Mouse (Mus musculus) cerebellum, adult (tissue): Measurements from ENCODE around the gene Polr2c.
"Not testable (repeated sequence)": the region's sequence is repeated elsewhere in the genome, so short reads cannot be mapped to it uniquely, and the experiment has no call there.

Experiments
- ATAC-seq: cut with Nextera tagmentation; 2 replicates; pipeline ENCODE4 v1.9.2; 2017; ENCODE audit warnings: mild to moderate bottlenecking, moderate library complexity, mixed read lengths; ENCODE audit not compliant: insufficient number of reproducible peaks, low FRiP score, low TSS enrichment

Gene Polr2c

DNA sequence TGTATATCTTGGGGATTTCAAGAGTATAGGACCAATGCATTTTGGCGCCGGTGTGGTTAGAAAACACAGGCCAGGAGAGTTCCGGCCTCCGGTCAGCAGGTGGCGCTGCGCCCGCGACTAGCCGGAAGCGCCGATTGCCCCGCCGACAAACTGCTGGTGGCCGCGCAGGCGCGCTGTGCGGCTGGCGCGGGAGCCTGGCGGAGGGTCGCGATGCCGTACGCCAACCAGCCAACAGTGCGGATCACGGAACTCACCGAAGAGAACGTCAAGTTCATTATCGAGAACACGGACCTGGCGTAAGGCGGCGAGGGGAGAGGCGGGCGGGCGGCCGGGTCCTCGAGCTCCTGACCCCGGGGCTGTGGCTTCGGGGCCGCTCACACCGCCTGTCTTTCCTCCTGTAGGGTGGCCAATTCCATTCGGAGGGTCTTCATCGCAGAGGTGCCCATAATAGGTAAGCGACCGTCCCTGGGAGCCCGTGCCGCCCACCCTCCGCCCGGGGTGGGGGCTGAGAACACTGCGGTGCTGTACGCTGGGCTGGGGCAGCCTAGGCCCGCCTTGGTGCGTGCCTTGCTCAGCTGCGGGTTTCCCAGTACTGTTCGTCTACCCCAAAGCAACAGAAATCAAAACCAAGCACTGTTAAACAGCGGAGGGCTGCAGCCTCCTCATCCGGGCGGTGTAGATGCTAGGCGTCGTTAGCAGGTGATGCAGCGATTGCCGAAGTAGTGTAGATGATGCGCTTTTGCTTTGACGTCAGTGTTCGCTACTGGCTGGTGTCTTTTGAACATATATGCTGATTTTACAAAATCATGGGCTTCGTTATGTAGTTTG lies at the start of gene Polr2c:
TSS of gene Polr2c (plus strand) at position 105 of the 828 bp plus-strand sequence.
- peak; percentile 78 for ATAC-seq

GRCm38 (mm10) chr8:94807506-94807905 lies 49.7 kb upstream of the Polr2c start:
- ATAC-seq = no peak

DNA sequence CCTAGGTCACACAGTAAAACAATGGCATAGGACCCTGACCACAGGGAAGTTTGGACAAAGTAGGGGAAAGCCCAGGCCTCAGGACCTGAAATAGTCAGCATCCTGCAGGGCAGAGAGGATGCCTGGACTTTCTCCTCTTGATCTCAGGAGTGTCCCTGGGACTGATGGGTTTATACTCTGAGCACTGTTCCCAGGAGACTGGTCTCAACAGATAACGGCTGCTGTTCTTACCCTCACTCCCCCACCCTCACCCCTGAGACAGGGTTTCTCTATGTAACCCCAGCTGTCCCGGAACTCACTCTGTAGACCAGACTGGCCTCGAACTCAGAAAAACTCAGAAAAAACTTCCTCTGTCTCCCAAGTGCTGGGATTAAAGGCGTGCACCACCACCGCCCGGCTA lies 48.9 kb upstream of the Polr2c start:
- no peak for ATAC-seq

DNA sequence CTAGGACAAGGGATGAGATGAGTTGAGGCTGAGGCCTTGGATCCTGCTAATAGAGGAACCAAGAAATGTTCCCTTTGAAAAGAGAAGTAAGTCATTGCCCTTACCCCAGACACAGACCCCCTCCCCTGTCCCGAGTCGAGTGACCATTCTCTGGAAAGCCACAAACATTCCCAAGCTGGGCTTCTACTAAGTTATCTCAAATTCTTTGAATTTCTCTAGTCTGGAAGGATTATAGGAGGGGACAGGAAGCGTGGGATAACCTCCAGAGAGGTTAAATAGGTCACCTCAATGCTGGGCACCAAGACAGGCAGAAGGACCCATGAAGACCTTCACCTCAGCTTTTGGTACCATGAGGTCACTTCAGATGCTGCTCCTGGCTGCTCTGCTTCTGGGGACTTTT lies 47.1 kb upstream of the Polr2c start, which contains the start of gene Ccl17:
TSS of gene Ccl17 (plus strand) at position 301 of the 400 bp plus-strand sequence.
- ATAC-seq = no peak

DNA sequence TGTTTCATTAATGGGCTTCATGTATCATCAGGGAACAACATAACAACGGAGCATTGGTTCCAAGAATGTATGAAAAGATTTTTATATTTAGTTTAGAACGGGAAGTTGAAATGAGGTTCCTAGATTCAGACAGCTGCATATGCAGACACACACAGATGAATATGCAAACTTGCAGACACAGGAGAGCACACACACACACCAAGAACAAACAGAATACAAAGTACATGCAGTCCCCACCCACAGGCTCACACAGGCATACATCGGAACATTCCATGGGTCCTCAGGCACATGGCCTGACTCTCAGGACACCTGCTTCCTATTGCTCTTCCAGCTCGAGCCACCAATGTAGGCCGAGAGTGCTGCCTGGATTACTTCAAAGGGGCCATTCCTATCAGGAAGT lies 46.4 kb upstream of the Polr2c start:
- no peak for ATAC-seq

DNA sequence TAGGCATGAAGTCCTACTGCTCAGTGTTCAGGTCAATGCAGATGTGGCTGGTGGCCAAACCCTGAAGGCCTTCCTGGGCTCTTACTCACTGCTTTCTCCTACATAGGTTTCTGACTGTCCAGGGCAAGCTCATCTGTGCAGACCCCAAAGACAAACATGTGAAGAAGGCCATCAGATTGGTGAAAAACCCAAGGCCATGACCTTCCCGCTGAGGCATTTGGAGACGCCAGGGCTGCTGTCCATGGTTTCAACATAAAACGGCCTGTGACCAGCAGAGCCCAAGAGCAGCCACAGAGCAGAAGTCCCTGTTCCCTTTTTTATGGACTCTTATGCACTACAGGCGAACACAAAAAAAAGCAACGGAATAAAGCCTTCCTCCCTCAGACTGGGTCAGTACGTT lies 45.6 kb upstream of the Polr2c start:
- no peak for ATAC-seq

- peak; percentile 58 for ATAC-seq
Measured at GRCm38 (mm10) chr8:94812645-94813098, 44.6 kb upstream of the Polr2c start.

DNA sequence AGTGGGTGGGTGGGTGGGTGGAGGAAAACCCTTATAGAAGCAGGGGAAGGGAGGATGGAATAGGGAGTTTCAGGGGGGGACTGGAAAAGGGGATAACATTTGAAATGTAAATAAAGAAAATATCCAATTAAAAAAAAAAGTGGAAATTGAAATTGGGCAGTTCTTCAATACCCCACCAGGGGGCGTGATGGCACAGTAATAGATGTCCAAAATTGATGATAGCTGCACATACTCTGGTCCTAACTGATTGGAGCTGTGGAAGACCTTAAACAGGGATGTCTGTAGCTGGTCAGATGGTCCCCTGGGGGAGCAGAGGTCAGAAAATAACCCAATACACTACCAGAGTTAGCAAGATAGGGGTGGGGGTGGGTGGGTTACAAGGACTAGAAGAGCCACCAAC lies 42.7 kb upstream of the Polr2c start:
- ATAC-seq = no peak

- ATAC-seq = no peak
Measured at GRCm38 (mm10) chr8:94817933-94818332, 39.3 kb upstream of the Polr2c start.

GRCm38 (mm10) chr8:94819671-94820179 lies 37.5 kb upstream of the Polr2c start:
- ATAC-seq = no peak

DNA sequence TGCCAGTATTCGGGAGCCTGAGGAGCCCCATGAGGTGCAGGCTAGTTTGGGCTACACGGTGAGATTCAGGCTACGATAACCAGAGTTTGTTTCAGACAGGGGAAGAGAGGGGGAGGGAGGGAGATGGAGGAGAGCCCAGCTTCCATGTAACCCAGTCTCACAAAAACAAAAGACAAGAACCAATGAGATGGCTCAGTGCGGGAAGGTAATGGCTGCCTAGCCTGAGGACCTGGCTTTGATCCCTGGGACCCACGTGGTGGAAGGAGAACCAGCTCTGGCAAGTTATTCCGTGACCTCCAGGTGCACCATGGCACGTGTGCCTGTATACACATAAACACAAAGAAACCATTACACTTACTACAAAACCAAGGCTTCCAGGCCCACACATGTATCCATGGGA lies 36.7 kb upstream of the Polr2c start:
- ATAC-seq = no peak

DNA sequence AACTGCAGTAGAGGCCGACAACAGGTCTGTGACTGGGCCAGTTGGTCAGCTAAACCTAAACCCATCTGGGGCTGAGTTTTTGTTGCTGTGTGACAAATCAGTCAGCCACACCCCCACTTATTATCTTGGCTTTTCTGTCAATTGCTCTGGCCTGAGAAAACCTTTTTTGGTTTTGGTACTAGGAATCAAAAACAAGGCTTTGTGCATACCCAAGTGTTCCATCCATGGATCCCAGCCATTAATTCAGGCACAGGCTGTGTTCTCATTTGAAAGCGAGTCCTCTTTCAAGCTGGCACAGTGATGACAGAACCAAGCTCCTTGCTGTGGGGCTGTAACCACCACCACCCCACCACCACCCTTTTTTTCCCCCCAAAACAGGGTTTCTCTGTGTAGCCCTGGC lies 35.9 kb upstream of the Polr2c start:
- ATAC-seq = no peak

DNA sequence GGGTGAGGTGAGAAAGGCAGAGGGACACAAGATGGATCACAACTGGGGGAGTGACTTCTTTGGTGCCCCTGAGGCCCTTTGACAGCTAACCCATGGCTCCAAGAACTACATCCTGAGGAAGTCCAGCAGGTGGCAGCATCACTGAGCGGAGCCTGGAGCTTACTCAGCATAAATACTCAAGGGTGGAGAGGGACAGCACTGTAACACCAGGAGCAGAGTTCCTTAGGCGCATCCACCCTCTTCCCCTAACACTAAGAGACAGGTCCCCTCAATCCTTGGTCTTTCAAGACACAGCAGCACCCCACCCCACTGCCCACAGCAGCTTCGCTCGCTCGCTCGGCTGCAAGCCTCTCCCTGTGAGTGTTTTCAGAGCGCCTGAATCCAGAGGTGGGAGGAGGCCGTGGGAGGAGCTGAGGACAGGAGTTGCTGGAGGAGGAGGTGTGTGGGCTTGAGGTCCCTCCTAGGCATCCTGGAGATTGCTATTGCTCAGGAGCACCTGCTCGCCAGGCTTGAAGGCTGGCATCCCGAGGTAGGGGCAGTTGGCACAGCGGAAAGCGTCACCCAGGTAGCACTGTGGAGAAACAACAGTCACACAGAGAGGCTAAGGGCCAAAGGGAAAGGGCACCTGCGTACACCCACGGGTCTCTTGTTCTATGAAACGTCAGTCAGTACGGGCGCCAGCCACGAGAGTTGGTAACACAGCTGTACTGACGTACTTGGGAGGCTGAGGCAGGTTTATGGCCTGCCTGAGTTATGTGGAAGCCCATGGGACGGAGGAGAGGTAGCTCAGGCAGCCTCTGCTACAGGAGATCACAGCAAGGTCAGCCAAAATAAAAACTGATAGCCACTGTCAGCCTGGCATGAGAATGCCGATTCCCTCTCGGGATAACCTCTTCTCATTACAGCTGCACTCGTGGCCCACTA lies 34.4 kb upstream of the Polr2c start:
- peak; percentile 60 for ATAC-seq

- ATAC-seq = no peak
Measured at GRCm38 (mm10) chr8:94825170-94825569, 32.1 kb upstream of the Polr2c start.

DNA sequence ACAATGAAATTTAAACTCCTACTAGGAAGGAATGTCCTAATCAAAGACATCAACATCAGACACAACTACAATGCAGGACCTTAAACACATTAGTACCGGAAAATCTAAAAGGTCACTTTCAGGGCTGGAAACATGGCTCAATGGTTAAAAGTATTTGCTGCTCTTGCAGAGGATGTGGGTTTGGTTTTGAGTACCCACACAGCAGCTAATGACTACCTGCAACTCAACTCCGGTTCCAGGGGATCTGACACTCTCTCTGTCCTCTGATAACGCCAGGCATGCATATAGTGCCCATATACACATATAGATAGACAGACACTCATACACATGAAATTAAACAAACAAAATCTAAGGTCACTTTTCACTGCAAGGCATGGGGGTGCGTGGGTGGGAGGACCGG lies 31.0 kb upstream of the Polr2c start:
- no peak for ATAC-seq

DNA sequence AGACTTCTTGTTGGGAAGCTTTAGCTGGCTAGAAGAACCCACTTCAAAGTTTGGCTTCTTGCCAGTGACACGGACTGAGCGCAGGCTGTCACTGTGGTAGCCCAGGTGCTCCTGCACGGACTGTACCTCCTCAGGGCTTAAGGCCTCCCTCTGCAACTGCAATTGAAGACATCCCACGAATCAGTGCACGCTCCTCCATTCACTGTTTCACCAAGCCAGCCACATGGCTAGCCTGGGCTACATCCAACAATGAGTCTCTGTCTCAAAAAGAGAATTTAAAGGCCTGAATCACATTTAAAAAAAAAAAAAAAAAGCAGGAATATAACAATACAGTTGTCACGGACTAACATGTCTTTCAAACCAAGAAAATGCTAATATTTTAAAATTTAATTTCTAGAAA lies 29.0 kb upstream of the Polr2c start:
- no peak for ATAC-seq

GRCm38 (mm10) chr8:94833901-94834405 lies 23.3 kb upstream of the Polr2c start:
- ATAC-seq = not testable (repeated sequence)

- ATAC-seq = not testable (repeated sequence)
Measured at GRCm38 (mm10) chr8:94835751-94836150, 21.5 kb upstream of the Polr2c start.

DNA sequence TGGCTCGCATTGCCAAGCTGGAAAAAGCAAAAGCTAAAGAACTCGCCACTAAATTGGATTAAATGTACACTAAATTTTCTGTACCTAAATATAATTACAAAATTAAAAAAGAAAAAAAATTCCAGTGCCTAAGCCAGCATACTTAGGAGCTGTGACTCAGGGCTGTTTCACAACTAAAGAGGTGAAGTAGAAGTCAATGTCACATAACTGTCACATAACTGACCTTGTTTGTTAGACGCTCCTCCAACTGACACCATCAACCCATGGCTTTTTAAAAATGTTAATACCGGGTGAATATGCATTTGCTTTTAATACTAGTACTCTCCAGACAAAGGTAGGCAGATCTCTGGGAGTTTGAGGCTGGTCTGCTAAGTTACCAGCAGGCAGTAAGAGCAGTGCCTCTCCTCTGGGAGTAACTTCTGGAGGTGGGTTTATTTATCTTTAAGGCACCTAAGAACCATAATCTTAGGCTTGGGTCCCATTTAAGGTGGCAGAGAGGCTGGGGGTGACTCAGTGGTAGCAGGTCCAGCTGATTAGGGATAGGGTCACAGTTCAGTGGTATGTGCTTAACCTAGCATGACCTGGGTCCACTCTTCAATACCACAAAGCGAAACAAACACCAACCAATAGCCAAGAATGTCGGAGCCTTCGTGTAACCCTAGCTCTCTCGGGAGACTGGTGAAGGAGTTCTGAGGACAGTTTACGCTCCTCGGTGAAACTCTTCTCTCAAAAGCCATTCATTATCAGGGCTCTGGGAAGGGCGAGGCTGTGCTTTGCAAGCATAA lies 20.6 kb upstream of the Polr2c start:
- no peak for ATAC-seq
